Mouse (Mus musculus) ovary, postnatal 10 days (tissue): Measurements from ENCODE around the gene Epn3.

Experiments used
- DNase-seq: peaks from one replicate; pipeline ENCODE4 v3.0.0; 2022; ENCODE audit warnings: low spot score

The Epn3 gene

GRCm38 (mm10) chr11:94469136-94470064 lies 30.4 kb downstream of the Epn3 start:
- no peak for DNase-seq

- no peak for DNase-seq
These were observed 31.2 kb downstream of the Epn3 start for GRCm38 (mm10) chr11:94468582-94469064.

- no peak for DNase-seq
These were observed 33.4 kb downstream of the Epn3 start for GRCm38 (mm10) chr11:94466333-94466855.

- no peak for DNase-seq
These were observed 35.6 kb downstream of the Epn3 start for GRCm38 (mm10) chr11:94464170-94464569.

GRCm38 (mm10) chr11:94461856-94462255 lies 37.9 kb downstream of the Epn3 start:
- DNase-seq, result no peak

- no peak for DNase-seq
These were observed 42.8 kb downstream of the Epn3 start for GRCm38 (mm10) chr11:94457001-94457400.

GRCm38 (mm10) chr11:94456347-94456746 lies 43.4 kb downstream of the Epn3 start:
- DNase-seq, result no peak

- no peak for DNase-seq
These were observed 44.5 kb downstream of the Epn3 start for GRCm38 (mm10) chr11:94455161-94455820.

GRCm38 (mm10) chr11:94454756-94455155 lies 45.0 kb downstream of the Epn3 start:
- DNase-seq, result no peak

GRCm38 (mm10) chr11:94451091-94451773 lies 48.5 kb downstream of the Epn3 start:
- no peak for DNase-seq

- no peak for DNase-seq
These were observed 49.9 kb downstream of the Epn3 start for GRCm38 (mm10) chr11:94449886-94450285.

- no peak for DNase-seq
These were observed 50.5 kb downstream of the Epn3 start for GRCm38 (mm10) chr11:94449239-94449638.

GRCm38 (mm10) chr11:94447017-94447416 lies 52.8 kb downstream of the Epn3 start:
- no peak for DNase-seq

GRCm38 (mm10) chr11:94445300-94445699 lies 54.5 kb downstream of the Epn3 start:
- DNase-seq, result no peak

GRCm38 (mm10) chr11:94444829-94445228 lies 54.9 kb downstream of the Epn3 start:
- DNase-seq, result no peak

GRCm38 (mm10) chr11:94441752-94442151 lies 58.0 kb downstream of the Epn3 start:
- DNase-seq, result no peak

GRCm38 (mm10) chr11:94441122-94441521 lies 58.7 kb downstream of the Epn3 start:
- DNase-seq, result no peak

GRCm38 (mm10) chr11:94440421-94440820 lies 59.4 kb downstream of the Epn3 start:
- DNase-seq, result no peak
